Mouse (Mus musculus) heart, embryonic 11.5 days (tissue): ENCODE measurements around the gene Cfap74. TPM values are rescaled to one million over a fixed set of nuclear protein-coding genes. Genes with fewer than 3 reads are reported as not detected.
"Not testable (repeated sequence)": the region's sequence is repeated elsewhere in the genome, so short reads cannot be mapped to it uniquely, and the experiment has no call there.

Source experiments
- ATAC-seq: fragments of 200-750 bp; cut with Nextera tagmentation; replicated peaks from 2 replicates; pipeline ENCODE4 v1.8.0; 2017; ENCODE audit warnings: moderate library complexity; ENCODE audit not compliant: insufficient number of reproducible peaks, low FRiP score, low TSS enrichment
- H3K27ac ChIP-seq: fragments of 300-500 bp; sonication (generic); 2 replicates; pipeline ENCODE4 v1.5.1; 2014; ENCODE audit warnings: mild to moderate bottlenecking, low read depth, low read length
- H3K27me3 ChIP-seq: fragments of 300-500 bp; sonication (generic); 2 replicates; pipeline ENCODE4 v1.6.1; 2014; ENCODE audit warnings: mild to moderate bottlenecking, low read length, mixed read lengths; ENCODE audit not compliant: control insufficient read depth, insufficient read depth
- H3K36me3 ChIP-seq: fragments of 300-500 bp; sonication (generic); 2 replicates; pipeline ENCODE4 v1.6.1; 2014; ENCODE audit warnings: mild to moderate bottlenecking, low read length, moderate library complexity, mixed read lengths; ENCODE audit not compliant: control insufficient read depth, insufficient read depth
- H3K4me1 ChIP-seq: fragments of 300-500 bp; sonication (generic); 2 replicates; pipeline ENCODE4 v1.6.1; 2014; ENCODE audit warnings: low read length; ENCODE audit not compliant: control insufficient read depth, insufficient read depth
- H3K4me2 ChIP-seq: fragments of 300-500 bp; sonication (generic); 2 replicates; pipeline ENCODE4 v1.6.1; 2014; ENCODE audit warnings: mild to moderate bottlenecking, moderate library complexity
- H3K4me3 ChIP-seq: fragments of 300-500 bp; sonication (generic); 2 replicates; pipeline ENCODE4 v1.5.1; 2014; ENCODE audit warnings: low read depth, low read length
- H3K9ac ChIP-seq: fragments of 300-500 bp; sonication (generic); 2 replicates; pipeline ENCODE4 v1.6.1; 2014; ENCODE audit warnings: mild to moderate bottlenecking, low read depth, low read length, moderate library complexity
- H3K9me3 ChIP-seq: fragments of 300-500 bp; sonication (generic); replicated peaks from 2 replicates; pipeline ENCODE4 v1.6.1; 2016; ENCODE audit warnings: low read length; ENCODE audit not compliant: control insufficient read depth
- WGBS: fragments of 180-500 bp; shearing (Covaris S2); extraction: QIAGEN DNeasy Blood & Tissue Kit; methylation state at CpG from one replicate; pipeline ENCODE4 v1.1.7; 2014; ENCODE audit not compliant: insufficient replicate concordance; 5-methylcytosine and 5-hydroxymethylcytosine counted together
- polyA plus RNA-seq: library from polyadenylated mRNA; unstranded; fragments of >200 nt; fragmentation: Nextera tagmentation; extraction: Ambion mirVana; gene quantifications from 2 replicates; pipeline ENCODE4 v1.2.1, GENCODE M21; 2014

Cfap74 gene
- polyA plus RNA-seq, 1 experiment from 2014 or later: 1.8 TPM

- no peak for ATAC-seq
- no peak overlapping the region for H3K4me3 ChIP-seq
- no peak overlapping the region for H3K9ac ChIP-seq
- no peaks in the 10 kb centered on the region for H3K36me3 ChIP-seq
- no peak overlapping the region for H3K4me2 ChIP-seq
- H3K27ac ChIP-seq: no peak overlapping the region
- H3K4me1 ChIP-seq: no peaks in the 10 kb centered on the region
- H3K27me3 ChIP-seq: no peaks in the 10 kb centered on the region
- H3K9me3 ChIP-seq: no peaks in the 10 kb centered on the region
- 84% methylated on average over 3 of the region's 3 CpGs for WGBS
Measured at GRCm38 (mm10) chr4:155420137-155420536, 11.1 kb downstream of the Cfap74 start.

GRCm38 (mm10) chr4:155421412-155422370 lies 12.7 kb downstream of the Cfap74 start:
- H3K4me1 ChIP-seq, H3K4me3 ChIP-seq, H3K4me2 ChIP-seq, H3K27ac ChIP-seq, H3K9me3 ChIP-seq, H3K36me3 ChIP-seq, H3K9ac ChIP-seq, H3K27me3 ChIP-seq, ATAC-seq: not testable (repeated sequence)
- WGBS: 77% methylated on average over 20 of the region's 30 CpGs

- Histone ChIP-seq H3K4me2 (no peak overlapping the region), H3K36me3 (no peaks in the 10 kb centered on the region), H3K9ac (no peak overlapping the region), H3K4me3 (no peak overlapping the region), H3K4me1 (no peaks in the 10 kb centered on the region), H3K27me3 (0 out of 2 replicates have a peak, but pooled peaks cover 4% of the 10 kb centered on the region), H3K27ac (no peak overlapping the region), H3K9me3 (no peaks in the 10 kb centered on the region)
- 80% methylated on average over 5 of the region's 5 CpGs for WGBS
- no peak for ATAC-seq
Measured at GRCm38 (mm10) chr4:155423988-155424387, 15.0 kb downstream of the Cfap74 start.

GRCm38 (mm10) chr4:155426272-155426671 lies 17.3 kb downstream of the Cfap74 start:
- Histone ChIP-seq H3K4me2 (no peak overlapping the region), H3K36me3 (no peaks in the 10 kb centered on the region), H3K4me1 (no peaks in the 10 kb centered on the region), H3K9me3 (no peaks in the 10 kb centered on the region), H3K27me3 (0 out of 2 replicates have a peak, but pooled peaks cover 4% of the 10 kb centered on the region), H3K9ac (no peak overlapping the region), H3K4me3 (no peak overlapping the region), H3K27ac (no peak overlapping the region)
- no peak for ATAC-seq
- 81% methylated on average over 6 of the region's 6 CpGs for WGBS

- H3K27ac ChIP-seq: no peak overlapping the region
Measured at GRCm38 (mm10) chr4:155428442-155428841, 19.5 kb downstream of the Cfap74 start.

GRCm38 (mm10) chr4:155429202-155429601 lies 20.2 kb downstream of the Cfap74 start:
- no peaks in the 10 kb centered on the region for H3K9me3 ChIP-seq
- WGBS: 81% methylated on average over 3 of the region's 3 CpGs
- H3K4me3 ChIP-seq: no peak overlapping the region
- no peak overlapping the region for H3K27ac ChIP-seq
- no peaks in the 10 kb centered on the region for H3K4me1 ChIP-seq
- H3K27me3 ChIP-seq: 0 out of 2 replicates have a peak, but pooled peaks cover 4% of the 10 kb centered on the region
- H3K36me3 ChIP-seq: no peaks in the 10 kb centered on the region
- no peak overlapping the region for H3K9ac ChIP-seq
- no peak overlapping the region for H3K4me2 ChIP-seq
- no peak for ATAC-seq

More at GRCm38 (mm10) chr4:155428442-155428841, 19.5 kb downstream of the Cfap74 start:
- no peak overlapping the region for H3K4me2 ChIP-seq
- no peak overlapping the region for H3K4me3 ChIP-seq
- H3K27me3 ChIP-seq: 0 out of 2 replicates have a peak, but pooled peaks cover 4% of the 10 kb centered on the region
- H3K9ac ChIP-seq: no peak overlapping the region
- no peak for ATAC-seq
- H3K4me1 ChIP-seq: no peaks in the 10 kb centered on the region
- no peaks in the 10 kb centered on the region for H3K36me3 ChIP-seq
- H3K9me3 ChIP-seq: no peaks in the 10 kb centered on the region

GRCm38 (mm10) chr4:155432358-155432757 lies 23.4 kb downstream of the Cfap74 start:
- Histone ChIP-seq H3K4me1 (no peaks in the 10 kb centered on the region), H3K36me3 (no peaks in the 10 kb centered on the region), H3K4me3 (no peak overlapping the region), H3K9ac (no peak overlapping the region), H3K27me3 (0 out of 2 replicates have a peak, but pooled peaks cover 1% of the 10 kb centered on the region), H3K4me2 (no peak overlapping the region), H3K27ac (no peak overlapping the region), H3K9me3 (no peaks in the 10 kb centered on the region)
- no peak for ATAC-seq
- 75% methylated on average over 6 of the region's 6 CpGs for WGBS

GRCm38 (mm10) chr4:155433993-155434392 lies 25.0 kb downstream of the Cfap74 start:
- Histone ChIP-seq H3K4me2 (no peak overlapping the region), H3K4me3 (no peak overlapping the region), H3K27me3 (no peaks in the 10 kb centered on the region), H3K4me1 (no peaks in the 10 kb centered on the region), H3K9me3 (no peaks in the 10 kb centered on the region), H3K36me3 (no peaks in the 10 kb centered on the region), H3K9ac (no peak overlapping the region), H3K27ac (no peak overlapping the region)
- 61% methylated on average over 5 of the region's 5 CpGs for WGBS
- ATAC-seq: no peak
